Mouse (Mus musculus) urinary bladder, postnatal 4 days (tissue): ENCODE results near the gene Akap17b.

Source experiments
- DNase-seq, 2 experiments: peaks; one replicate each; pipeline ENCODE4 v3.0.0; 2021 to 2022; ENCODE audit warnings: low spot score in 2 of 2

Akap17b gene

DNA sequence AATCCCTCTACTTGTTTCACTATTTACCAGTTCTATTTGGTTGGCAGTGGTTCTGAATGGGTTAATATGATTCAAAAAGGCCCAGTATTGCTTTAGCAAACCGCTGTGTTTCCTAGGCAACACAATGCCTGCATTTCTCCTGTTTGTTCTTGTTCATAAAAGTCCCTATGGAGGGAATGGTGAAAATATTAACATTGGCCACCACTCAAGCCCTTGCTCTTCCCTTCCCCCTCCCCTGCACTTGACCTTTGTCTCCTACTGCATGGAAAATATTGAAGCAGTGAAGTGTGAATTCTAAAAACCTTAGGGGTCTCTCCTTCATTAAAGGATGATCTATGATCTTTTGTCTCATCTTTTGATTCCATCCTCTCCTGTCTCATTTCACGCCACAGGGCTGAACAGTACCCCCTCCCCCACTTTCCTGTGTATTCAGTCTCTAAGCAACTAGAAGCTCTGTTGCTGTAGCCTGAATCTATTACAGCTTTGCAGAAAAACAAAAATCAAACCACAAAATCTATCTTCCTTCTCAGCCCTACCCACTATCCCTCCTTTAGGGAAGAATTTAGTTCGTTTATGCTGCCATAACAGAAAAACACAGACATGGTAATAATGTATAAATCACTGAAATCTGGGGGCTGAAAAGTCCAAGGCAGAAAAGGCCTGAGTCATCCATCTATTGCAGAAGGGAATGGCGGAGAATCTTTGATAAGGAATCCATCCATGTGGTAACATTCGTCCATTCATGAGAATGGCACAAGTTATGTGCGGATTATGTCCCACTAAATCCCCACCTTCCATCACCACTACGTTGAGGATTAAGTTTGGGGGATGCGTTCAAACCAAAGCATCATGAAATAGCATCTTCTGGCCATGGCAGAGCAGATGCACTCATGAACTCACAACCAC, 57.6 kb downstream of the Akap17b start:
- no peak for DNase-seq

- DNase-seq: no peak
Measured at GRCm38 (mm10) chrX:36586629-36587303, 58.4 kb downstream of the Akap17b start.

GRCm38 (mm10) chrX:36562079-36562478, 83.1 kb downstream of the Akap17b start:
- DNase-seq: no peak

- peak; percentile 44 to 72 for DNase-seq
Measured at GRCm38 (mm10) chrX:36561650-36562049, 83.5 kb downstream of the Akap17b start.

GRCm38 (mm10) chrX:36560170-36560569, 85.0 kb downstream of the Akap17b start:
- no peak for DNase-seq
